9 mouse cellular contexts compared by ENCODE assay signal in the genomic region with DNA sequence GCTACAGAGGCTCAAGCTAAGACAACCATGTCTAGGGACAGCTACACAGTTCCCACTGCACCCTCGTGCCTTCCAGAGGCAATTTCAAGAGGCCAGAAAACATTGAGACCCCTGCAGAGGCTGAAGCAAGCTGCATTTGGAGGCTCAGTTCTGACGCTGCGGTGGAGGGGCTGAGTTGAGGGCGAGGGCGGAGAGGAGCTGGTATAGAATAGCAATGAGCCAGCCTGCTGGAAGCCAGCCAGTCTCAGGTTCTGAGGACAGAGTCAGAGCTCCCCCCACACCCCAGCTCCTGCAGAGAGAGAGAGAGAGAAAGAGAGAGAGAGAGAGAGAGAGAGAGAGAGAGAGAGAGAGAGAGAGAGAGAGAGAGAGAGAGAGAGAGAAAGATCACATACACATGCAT. TPM values are rescaled to one million over a fixed set of nuclear protein-coding genes. Genes with fewer than 3 reads are reported as not detected.
A peak's percentile ranks its signal among the peaks of the same experiment; 100 is the strongest.
DNase-seq lines count a peak whose midpoint lies in the region; ATAC-seq and TF ChIP-seq lines count a peak whose summit lies in the region.
"Had no signal": no experiment of that assay in that cellular context is flagged by ENCODE, and none has a peak within 500 bp of the region (broad histone marks: within the 10 kb centered on the region; RNA-seq: fewer than 3 reads in every experiment).

No protein-coding gene starts in this region.

- H3K9ac ChIP-seq in hindbrain, embryonic 11.5 days (ENCODE audit: low read depth, low read length), result no peak overlapping the region
- H3K9ac ChIP-seq in forebrain, embryonic 13.5 days, result peak overlapping the region; percentile 48
- H3K9ac ChIP-seq in hindbrain, embryonic 14.5 days, result no peak overlapping the region
- no peak overlapping the region for H3K9ac ChIP-seq in midbrain, postnatal 0 days (replicated peaks; ENCODE audit: low read length, poor library complexity, severe bottlenecking)

- DNase-seq in hindbrain, embryonic 10.5 days (ENCODE audit: low spot score), result no peak
- DNase-seq in hindbrain, embryonic 11.5 days (ENCODE audit: low spot score), result no peak
- peak; percentile 75 for DNase-seq in hindbrain, embryonic 14.5 days (ENCODE audit: low spot score)
- peak; percentile 80 for DNase-seq in midbrain, postnatal 0 days (ENCODE audit: low spot score)
- DNase-seq in adrenal gland, adult 2 months, result no peak
- no peak for DNase-seq in gastrocnemius, postnatal 25 days
- DNase-seq: thymus, postnatal 14 days had no signal

- H3K9me3 ChIP-seq in hindbrain, embryonic 10.5 days, result no peaks in the 10 kb centered on the region
- H3K9me3 ChIP-seq in hindbrain, embryonic 11.5 days (ENCODE audit: control insufficient read depth, low read length), result no peaks in the 10 kb centered on the region
- H3K9me3 ChIP-seq in forebrain, embryonic 13.5 days (replicated peaks), result no peaks in the 10 kb centered on the region
- no peaks in the 10 kb centered on the region for H3K9me3 ChIP-seq in hindbrain, embryonic 14.5 days (ENCODE audit: control insufficient read depth, low read length)
- no peaks in the 10 kb centered on the region for H3K9me3 ChIP-seq in midbrain, postnatal 0 days (ENCODE audit: low read length)

- H3K36me3 ChIP-seq in hindbrain, embryonic 10.5 days, result no peaks in the 10 kb centered on the region
- H3K36me3 ChIP-seq in hindbrain, embryonic 11.5 days (ENCODE audit: control insufficient read depth, insufficient read depth, low read length), result no peaks in the 10 kb centered on the region
- H3K36me3 ChIP-seq in forebrain, embryonic 13.5 days (ENCODE audit: poor library complexity, severe bottlenecking), result no peaks in the 10 kb centered on the region
- H3K36me3 ChIP-seq in hindbrain, embryonic 14.5 days (replicated peaks; ENCODE audit: control insufficient read depth, insufficient read depth), result no peaks in the 10 kb centered on the region
- no peaks in the 10 kb centered on the region for H3K36me3 ChIP-seq in midbrain, postnatal 0 days (ENCODE audit: insufficient read depth, low read length)

- H3K4me1 ChIP-seq in hindbrain, embryonic 10.5 days (replicated peaks), result peaks cover 22% of the 10 kb centered on the region
- no peaks in the 10 kb centered on the region; the same call in 1 of the 2 replicates for H3K4me1 ChIP-seq in hindbrain, embryonic 11.5 days (replicated peaks; ENCODE audit: control insufficient read depth, insufficient read depth, low read length)
- H3K4me1 ChIP-seq in forebrain, embryonic 13.5 days, result peaks cover 47% of the 10 kb centered on the region
- peaks cover 32% of the 10 kb centered on the region for H3K4me1 ChIP-seq in hindbrain, embryonic 14.5 days (replicated peaks; ENCODE audit: control insufficient read depth, insufficient read depth, low read length)
- peaks cover 13% of the 10 kb centered on the region; the same call in 1 of the 2 replicates for H3K4me1 ChIP-seq in midbrain, postnatal 0 days (ENCODE audit: insufficient read depth, low read length)

- no peaks in the 10 kb centered on the region for H3K27me3 ChIP-seq in hindbrain, embryonic 10.5 days (ENCODE audit: insufficient read depth, poor library complexity, severe bottlenecking)
- no peaks in the 10 kb centered on the region for H3K27me3 ChIP-seq in hindbrain, embryonic 11.5 days (ENCODE audit: control insufficient read depth, insufficient read depth, low read length)
- no peaks in the 10 kb centered on the region for H3K27me3 ChIP-seq in forebrain, embryonic 13.5 days
- no peaks in the 10 kb centered on the region for H3K27me3 ChIP-seq in hindbrain, embryonic 14.5 days (ENCODE audit: control insufficient read depth, insufficient read depth, low read length)
- H3K27me3 ChIP-seq in midbrain, postnatal 0 days (ENCODE audit: insufficient read depth, low read length), result no peaks in the 10 kb centered on the region

- 24% methylated on average over 5 of the region's 5 CpGs for WGBS in hindbrain, embryonic 10.5 days
- 7% methylated on average over 4 of the region's 5 CpGs for WGBS in hindbrain, embryonic 11.5 days
- WGBS in forebrain, embryonic 13.5 days, result 2% methylated on average over 5 of the region's 5 CpGs
- 13% methylated on average over 5 of the region's 5 CpGs for WGBS in hindbrain, embryonic 14.5 days
- WGBS in midbrain, postnatal 0 days, result 12% methylated on average over 5 of the region's 5 CpGs

- ATAC-seq in hindbrain, embryonic 11.5 days (ENCODE audit: low FRiP score), result no peak
- ATAC-seq in forebrain, embryonic 13.5 days, result peak; percentile 76
- ATAC-seq in hindbrain, embryonic 14.5 days (ENCODE audit: low FRiP score), result peak; percentile 75; the same call in 1 of the 2 replicates
- peak; percentile 71; the same call in 1 of the 2 replicates for ATAC-seq in midbrain, postnatal 0 days (ENCODE audit: low FRiP score)
- no peak for ATAC-seq in monocyte, adult 5-6 weeks (replicated peaks; ENCODE audit: insufficient number of reproducible peaks, low FRiP score, low TSS enrichment, poor library complexity, severe bottlenecking)

- no peak for TF ChIP-seq CTCF in midbrain, postnatal 0 days (IDR thresholded peaks at IDR 0.05)

- no peak overlapping the region for H3K4me2 ChIP-seq in hindbrain, embryonic 11.5 days (replicated peaks; ENCODE audit: low read depth, low read length)
- H3K4me2 ChIP-seq in forebrain, embryonic 13.5 days, result peak overlapping the region; percentile 35
- no peak overlapping the region; the same call in 1 of the 2 replicates for H3K4me2 ChIP-seq in hindbrain, embryonic 14.5 days (replicated peaks)
- H3K4me2 ChIP-seq in midbrain, postnatal 0 days (ENCODE audit: low read depth, low read length, poor library complexity, severe bottlenecking), result no peak overlapping the region

- no peak overlapping the region for H3K4me3 ChIP-seq in hindbrain, embryonic 10.5 days
- no peak overlapping the region for H3K4me3 ChIP-seq in hindbrain, embryonic 11.5 days (ENCODE audit: low read depth, low read length)
- no peak overlapping the region for H3K4me3 ChIP-seq in forebrain, embryonic 13.5 days
- H3K4me3 ChIP-seq in hindbrain, embryonic 14.5 days (replicated peaks; ENCODE audit: low read length), result no peak overlapping the region
- H3K4me3 ChIP-seq in midbrain, postnatal 0 days (ENCODE audit: low read depth, low read length), result no peak overlapping the region

- H3K27ac ChIP-seq in hindbrain, embryonic 10.5 days, result peak overlapping the region; percentile 66; the same call in 1 of the 2 replicates
- H3K27ac ChIP-seq in hindbrain, embryonic 11.5 days (ENCODE audit: low read depth, low read length), result no peak overlapping the region
- peak overlapping the region; percentile 84 for H3K27ac ChIP-seq in forebrain, embryonic 13.5 days
- peak overlapping the region; percentile 71 for H3K27ac ChIP-seq in hindbrain, embryonic 14.5 days
- H3K27ac ChIP-seq in midbrain, postnatal 0 days (ENCODE audit: low read depth, low read length), result peak overlapping the region; percentile 65

RNA-seq across cellular contexts. Expression of a gene that starts 20.5 kb away (rescaled TPM):
- 4.8 and 5.1 TPM in 2 replicates for polyA plus RNA-seq in hindbrain, embryonic 10.5 days (2016; fragmentation: Nextera tagmentation; extraction: Ambion mirVana)
- polyA plus RNA-seq in hindbrain, embryonic 11.5 days (2014; fragmentation: Nextera tagmentation; extraction: Ambion mirVana), result 4.9 and 7.7 TPM in 2 replicates
- 14.4 and 16.1 TPM in 2 replicates for polyA plus RNA-seq in forebrain, embryonic 13.5 days (2015; fragmentation: Nextera tagmentation; extraction: Ambion mirVana)
- 25.7 and 27.9 TPM in 2 replicates for polyA plus RNA-seq in hindbrain, embryonic 14.5 days (2014; fragmentation: Nextera tagmentation; extraction: Ambion mirVana)
- total RNA-seq in midbrain, postnatal 0 days (2014; rRNA removed), result 56.3 and 58.8 TPM in 2 replicates
- 17.7 and 20.5 TPM in 2 replicates for polyA plus RNA-seq in midbrain, postnatal 0 days (2015; fragmentation: Nextera tagmentation; extraction: Ambion mirVana)
- 0.19 TPM in 1 of 3 replicates, not detected in the others for total RNA-seq in monocyte, adult 5-6 weeks (2017)
- total RNA-seq in adrenal gland, adult 2 months (2021), result 1 to 10 TPM; 3.3 to 4.2 TPM
- polyA plus RNA-seq in adrenal gland, adult 2 months (2012; rRNA removed), result 0.81 and 2.0 TPM in 2 replicates
- total RNA-seq in gastrocnemius, postnatal 25 days (2021), result under 1 TPM in 1 of 2 experiments, not detected in 1; 0.13 TPM

RNA-seq across cellular contexts. Expression of a gene that starts 37.5 kb away (rescaled TPM):
- polyA plus RNA-seq in hindbrain, embryonic 10.5 days (2016; fragmentation: Nextera tagmentation; extraction: Ambion mirVana), result 4.9 and 5.1 TPM in 2 replicates
- 2.6 and 3.4 TPM in 2 replicates for polyA plus RNA-seq in hindbrain, embryonic 11.5 days (2014; fragmentation: Nextera tagmentation; extraction: Ambion mirVana)
- 2.0 and 2.4 TPM in 2 replicates for polyA plus RNA-seq in forebrain, embryonic 13.5 days (2015; fragmentation: Nextera tagmentation; extraction: Ambion mirVana)
- 1.9 and 2.3 TPM in 2 replicates for polyA plus RNA-seq in hindbrain, embryonic 14.5 days (2014; fragmentation: Nextera tagmentation; extraction: Ambion mirVana)
- total RNA-seq in midbrain, postnatal 0 days (2014; rRNA removed), result 2.3 and 3.2 TPM in 2 replicates
- 1.3 and 2.2 TPM in 2 replicates for polyA plus RNA-seq in midbrain, postnatal 0 days (2015; fragmentation: Nextera tagmentation; extraction: Ambion mirVana)
- total RNA-seq in monocyte, adult 5-6 weeks (2017), result 69.0 to 81.2 TPM (median 74.8 TPM) in 3 replicates
- 10 to 100 TPM; 27.9 to 69.9 TPM for total RNA-seq in adrenal gland, adult 2 months (2021)
- 30.9 and 41.7 TPM in 2 replicates for polyA plus RNA-seq in adrenal gland, adult 2 months (2012; rRNA removed)
- 10 to 100 TPM; 27.7 to 32.1 TPM for total RNA-seq in gastrocnemius, postnatal 25 days (2021)

RNA-seq across cellular contexts. Expression of a gene that starts 43.7 kb away (rescaled TPM):
- polyA plus RNA-seq in hindbrain, embryonic 10.5 days (2016; fragmentation: Nextera tagmentation; extraction: Ambion mirVana), result 8.8 and 9.7 TPM in 2 replicates
- 2.8 and 6.5 TPM in 2 replicates for polyA plus RNA-seq in hindbrain, embryonic 11.5 days (2014; fragmentation: Nextera tagmentation; extraction: Ambion mirVana)
- 6.2 and 7.3 TPM in 2 replicates for polyA plus RNA-seq in forebrain, embryonic 13.5 days (2015; fragmentation: Nextera tagmentation; extraction: Ambion mirVana)
- polyA plus RNA-seq in hindbrain, embryonic 14.5 days (2014; fragmentation: Nextera tagmentation; extraction: Ambion mirVana), result 6.0 and 6.7 TPM in 2 replicates
- 2.4 and 6.0 TPM in 2 replicates for total RNA-seq in midbrain, postnatal 0 days (2014; rRNA removed)
- polyA plus RNA-seq in midbrain, postnatal 0 days (2015; fragmentation: Nextera tagmentation; extraction: Ambion mirVana), result 6.5 and 6.7 TPM in 2 replicates
- total RNA-seq in monocyte, adult 5-6 weeks (2017), result 2.0 to 4.4 TPM (median 3.0 TPM) in 3 replicates
- 10 to 100 TPM; 13.9 to 18.6 TPM for total RNA-seq in adrenal gland, adult 2 months (2021)
- 33.3 and 34.8 TPM in 2 replicates for polyA plus RNA-seq in adrenal gland, adult 2 months (2012; rRNA removed)
- 100 to 1,000 TPM in 1 of 2 experiments, 1 to 10 TPM in 1; 2.3 to 100 TPM for total RNA-seq in gastrocnemius, postnatal 25 days (2021)

Comparison
In these comparisons a context has a peak if more than half of its experiments do, and no peak if none do; other contexts are left out.
1. DNase-seq: peak in hindbrain, embryonic 14.5 days (single experiment) and midbrain, postnatal 0 days (single experiment); none in hindbrain, embryonic 10.5 days (single experiment), hindbrain, embryonic 11.5 days (single experiment), adrenal gland, adult 2 months (single experiment) and gastrocnemius, postnatal 25 days (single experiment).
2. ATAC-seq: peak in forebrain, embryonic 13.5 days (single experiment), hindbrain, embryonic 14.5 days (single experiment) and midbrain, postnatal 0 days (single experiment); none in hindbrain, embryonic 11.5 days (single experiment) and monocyte, adult 5-6 weeks (single experiment).